Mouse (Mus musculus): ENCODE measurements around the gene Tdrd3.

DNA sequence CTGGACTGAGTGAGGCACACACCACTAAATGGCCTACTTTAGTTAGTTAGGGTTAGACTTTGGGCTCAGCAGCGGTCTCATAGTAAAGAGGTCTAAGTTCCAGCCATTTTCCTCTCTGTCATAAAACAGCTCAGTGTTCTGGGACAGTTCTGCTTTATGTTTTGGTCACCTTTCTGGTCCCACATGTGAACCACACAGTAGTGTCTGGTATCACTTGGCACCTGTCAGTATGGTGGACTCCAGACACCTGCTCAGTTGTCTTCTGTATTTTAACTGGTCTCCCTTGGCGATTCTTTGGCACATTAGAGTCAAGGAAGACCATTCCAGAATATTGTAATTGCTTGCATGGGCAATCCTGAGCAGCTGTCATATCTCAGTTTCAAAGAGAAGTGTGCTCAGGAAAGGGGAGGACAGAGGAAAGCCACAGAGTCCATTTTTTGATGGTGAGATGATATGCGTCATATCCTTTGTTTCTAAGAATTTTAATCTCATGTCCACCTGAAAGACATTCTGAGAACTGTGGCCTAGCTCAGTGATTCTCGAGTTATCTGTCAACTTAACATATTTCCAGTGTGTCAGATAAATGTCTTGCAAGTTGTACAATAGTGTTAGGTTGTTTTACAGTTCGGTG is 11.3 kb downstream of the Tdrd3 start:
- TF ChIP-seq CTCF (IDR thresholded peaks at IDR 0.05; ENCODE audit: low read depth, low read length) (no peak), POLR2A (IDR thresholded peaks at IDR 0.05; ENCODE audit: borderline replicate concordance, low read depth, low read length) (no peak)
